Mouse (Mus musculus) ES-Bruce4 (cell line): ENCODE data around the gene Gm15107. TPM values are rescaled to one million over a fixed set of nuclear protein-coding genes. Genes with fewer than 3 reads are reported as not detected.
"Not testable (repeated sequence)": the region's sequence is repeated elsewhere in the genome, so short reads cannot be mapped to it uniquely, and the experiment has no call there.

ENCODE experiments used
- H3K27ac ChIP-seq: 2 replicates; pipeline ENCODE4 v1.5.1; 2012; ENCODE audit warnings: low read length, inconsistent platforms; ENCODE audit not compliant: insufficient read depth
- H3K27me3 ChIP-seq: 2 replicates; pipeline ENCODE4 v1.6.1; 2012; ENCODE audit warnings: mild to moderate bottlenecking, low read length, inconsistent platforms; ENCODE audit not compliant: control insufficient read depth, poor library complexity, insufficient read depth, severe bottlenecking
- H3K36me3 ChIP-seq: 2 replicates; pipeline ENCODE4 v1.6.1; 2012; ENCODE audit warnings: inconsistent platforms, mild to moderate bottlenecking, low read length, moderate library complexity; ENCODE audit not compliant: control insufficient read depth, poor library complexity, insufficient read depth, severe bottlenecking
- H3K4me1 ChIP-seq: one replicate; pipeline ENCODE4 v1.8.1; 2011; ENCODE audit warnings: low read length; ENCODE audit not compliant: control insufficient read depth, insufficient read depth
- H3K4me3 ChIP-seq: 2 replicates; pipeline ENCODE4 v1.5.1; 2011; ENCODE audit warnings: low read depth, mild to moderate bottlenecking, low read length
- H3K9ac ChIP-seq: 2 replicates; pipeline ENCODE4 v1.6.1; 2012; ENCODE audit warnings: low read depth, mild to moderate bottlenecking, inconsistent platforms; ENCODE audit not compliant: poor library complexity, severe bottlenecking
- H3K9me3 ChIP-seq: replicated peaks from 2 replicates; pipeline ENCODE4 v1.6.1; 2012; ENCODE audit warnings: mild to moderate bottlenecking, low read length, inconsistent platforms; ENCODE audit not compliant: control insufficient read depth, poor library complexity, insufficient read depth, severe bottlenecking
- polyA plus RNA-seq: library from polyadenylated mRNA; stranded (reverse); fragments of >200 nt; gene quantifications from 2 replicates; pipeline ENCODE4 v1.2.4, GENCODE M21; 2011; ENCODE audit warnings: low read depth; ENCODE audit not compliant: missing spikeins, insufficient read depth, insufficient read length

Gene Gm15107
- 0.61 TPM in 1 of 2 replicates, not detected in the other for polyA plus RNA-seq

DNA sequence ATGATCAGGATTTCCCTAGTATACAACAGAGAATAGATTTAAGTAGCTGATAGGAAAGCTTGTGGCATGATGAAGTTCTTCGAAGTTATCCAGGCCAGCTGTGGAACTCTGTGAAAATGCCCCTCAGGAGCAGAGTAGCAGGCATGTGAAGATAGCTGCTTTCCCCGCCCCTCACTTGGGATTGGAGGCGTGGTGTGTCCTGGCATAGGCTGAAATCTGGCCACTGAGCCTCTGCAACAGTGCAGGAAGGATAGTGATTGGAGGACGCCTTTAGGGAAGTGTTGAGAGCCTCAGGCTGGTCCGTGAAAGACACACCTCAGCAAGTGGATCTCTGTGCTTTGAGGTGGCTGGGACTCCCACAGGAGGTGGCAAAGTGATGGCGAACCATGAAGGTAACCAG, at the start of gene Gm15107:
TSS of gene Gm15107 (plus strand) at position 301 of the 400 bp plus-strand sequence.
- not testable (repeated sequence) for H3K9ac ChIP-seq, H3K27ac ChIP-seq, H3K4me1 ChIP-seq, H3K36me3 ChIP-seq, H3K9me3 ChIP-seq, H3K27me3 ChIP-seq, H3K4me3 ChIP-seq

Other genes with a start within 250 kb of the Gm15107 start
- gene Gm15080, start 187.7 kb upstream of the Gm15107 start, polyA plus RNA-seq = not detected in 2 replicates